Mouse (Mus musculus) mature B cell (primary cell): ENCODE results near the gene 9130019O22Rik.

Experiments
- in situ Hi-C: fragments of 300-500 bp; cut with MboI; formaldehyde crosslinking; loops from 2 replicates; pipeline ENCODE4 v1.14.3; 2019

9130019O22Rik gene

DNA sequence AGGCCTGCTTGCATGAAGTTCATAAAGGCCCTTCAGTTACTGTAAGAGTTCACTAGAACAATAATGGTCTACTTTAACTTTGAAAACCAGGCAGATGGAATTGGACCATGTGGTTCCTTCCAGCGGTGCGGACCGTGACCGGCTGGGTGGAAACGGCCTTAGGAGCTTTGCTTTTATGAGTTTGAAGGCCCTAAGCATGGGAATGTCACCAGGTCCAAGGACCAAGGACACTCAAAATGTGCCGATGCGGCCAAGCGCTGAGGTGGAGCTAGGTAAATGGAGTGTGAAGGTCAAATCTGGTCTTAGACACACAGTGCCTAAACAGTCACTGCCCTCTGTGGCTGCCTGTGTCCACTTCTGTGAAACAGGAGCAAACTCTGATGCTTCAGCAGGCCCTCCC lies 45.6 kb downstream of the 9130019O22Rik start:
- in situ Hi-C loops = no loop called here

DNA sequence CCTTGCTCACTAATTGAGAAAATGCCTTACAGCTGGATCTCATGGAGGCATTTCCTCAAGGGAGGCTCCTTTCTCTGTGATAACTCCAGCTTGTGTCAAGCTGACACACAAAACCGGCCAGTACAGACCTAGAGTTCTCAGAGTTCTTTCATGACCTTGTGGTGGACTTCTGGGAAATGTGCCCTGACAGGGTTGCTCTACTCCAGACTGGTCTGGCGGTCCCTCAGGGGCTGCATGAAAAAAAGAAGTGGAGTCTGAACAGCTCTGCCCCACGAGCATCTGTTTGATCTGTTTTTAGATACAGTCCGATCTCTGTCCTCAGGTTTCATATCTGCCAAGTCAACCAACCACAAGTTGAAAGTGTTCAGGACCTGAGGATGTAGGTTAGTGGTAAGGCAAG lies 49.3 kb downstream of the 9130019O22Rik start:
- in situ Hi-C loops = no loop called here

DNA sequence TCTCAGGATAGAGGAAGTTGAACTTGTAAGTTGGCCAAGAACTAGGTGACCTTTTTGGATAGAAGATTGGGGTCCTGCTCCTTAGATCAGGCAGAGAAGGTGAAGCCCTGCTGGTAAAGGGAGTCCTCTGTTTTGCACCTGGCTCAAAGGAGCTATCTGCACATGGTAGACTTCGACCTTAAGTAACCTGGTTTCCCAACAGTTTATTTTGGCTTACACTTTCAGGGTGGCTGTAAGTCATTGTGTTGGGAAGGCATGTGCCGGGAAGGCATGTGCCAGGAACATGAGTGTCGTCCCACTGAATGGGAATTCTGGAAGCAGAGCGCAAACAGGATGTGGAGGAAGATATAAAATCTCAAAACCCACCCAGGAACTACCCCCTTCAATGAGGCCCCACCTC lies 51.4 kb downstream of the 9130019O22Rik start:
- in situ Hi-C loops = no loop called here

DNA sequence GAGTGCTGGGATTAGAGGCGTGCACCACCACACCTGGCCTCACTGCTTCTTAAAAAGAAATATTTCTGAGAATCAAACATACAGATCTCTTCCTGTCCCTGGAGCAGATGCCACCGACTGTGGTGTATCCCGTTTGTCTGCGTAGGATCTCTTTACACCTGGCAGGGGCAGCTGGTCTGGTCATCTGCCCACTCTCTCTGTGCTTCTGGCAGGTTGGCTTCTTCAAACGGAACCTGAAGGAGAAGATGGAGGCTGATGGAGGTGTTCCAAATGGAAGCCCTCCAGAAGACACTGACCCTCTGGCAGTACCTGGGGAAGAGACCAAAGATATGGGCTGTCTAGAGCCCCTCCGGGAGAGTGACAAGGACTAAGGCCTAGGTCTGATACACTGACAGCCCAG lies 53.7 kb downstream of the 9130019O22Rik start:
- in situ Hi-C loops = no loop called here
